Mouse (Mus musculus) embryonic facial prominence, embryonic 15.5 days (tissue): Measurements from ENCODE around the gene Fbf1. TPM values are rescaled to one million over a fixed set of nuclear protein-coding genes. Genes with fewer than 3 reads are reported as not detected.
"Not testable (repeated sequence)": the region's sequence is repeated elsewhere in the genome, so short reads cannot be mapped to it uniquely, and the experiment has no call there.

Experiments
- ATAC-seq: fragments of 200-750 bp; cut with Nextera tagmentation; 2 replicates; pipeline ENCODE4 v1.8.0; 2017; ENCODE audit warnings: low read depth, moderate TSS enrichment; ENCODE audit not compliant: insufficient number of reproducible peaks, low FRiP score, low TSS enrichment
- H3K27ac ChIP-seq: fragments of 300-500 bp; sonication (generic); replicated peaks from 2 replicates; pipeline ENCODE4 v1.5.1; 2015; ENCODE audit warnings: mild to moderate bottlenecking, inconsistent platforms
- H3K27me3 ChIP-seq: fragments of 300-500 bp; sonication (generic); 2 replicates; pipeline ENCODE4 v1.6.1; 2015; ENCODE audit warnings: inconsistent platforms
- H3K36me3 ChIP-seq: fragments of 300-500 bp; sonication (generic); 2 replicates; pipeline ENCODE4 v1.6.1; 2015; ENCODE audit warnings: mild to moderate bottlenecking, inconsistent platforms
- H3K4me1 ChIP-seq: fragments of 300-500 bp; sonication (generic); 2 replicates; pipeline ENCODE4 v1.6.1; 2015; ENCODE audit warnings: inconsistent platforms
- H3K4me2 ChIP-seq: fragments of 300-500 bp; sonication (generic); replicated peaks from 2 replicates; pipeline ENCODE4 v1.6.1; 2015; ENCODE audit warnings: mild to moderate bottlenecking, inconsistent platforms
- H3K4me3 ChIP-seq: fragments of 300-500 bp; sonication (generic); replicated peaks from 2 replicates; pipeline ENCODE4 v1.5.1; 2015; ENCODE audit warnings: mild to moderate bottlenecking, inconsistent platforms
- H3K9ac ChIP-seq: fragments of 300-500 bp; sonication (generic); 2 replicates; pipeline ENCODE4 v1.6.1; 2015; ENCODE audit warnings: inconsistent platforms
- H3K9me3 ChIP-seq: fragments of 300-500 bp; sonication (generic); replicated peaks from 2 replicates; pipeline ENCODE4 v1.6.1; 2016; ENCODE audit warnings: inconsistent platforms
- WGBS: fragments of 180-500 bp; shearing (Covaris S2); methylation state at CpG from one replicate; pipeline ENCODE4 v1.1.7; 2015; 5-methylcytosine and 5-hydroxymethylcytosine counted together
- polyA plus RNA-seq: library from polyadenylated mRNA; unstranded; fragments of >200 nt; fragmentation: Nextera tagmentation; extraction: Ambion mirVana; gene quantifications from 2 replicates; pipeline ENCODE4 v1.2.1, GENCODE M21; 2015

Fbf1 gene
- polyA plus RNA-seq, 1 experiment from 2014 or later: 44.9 TPM

- H3K9me3 ChIP-seq: no peaks in the 10 kb centered on the region
- H3K4me1 ChIP-seq: peaks cover 16% of the 10 kb centered on the region
- H3K36me3 ChIP-seq: no peaks in the 10 kb centered on the region
- WGBS: 85% methylated on average over 5 of the region's 5 CpGs
- no peak overlapping the region for H3K27ac ChIP-seq
- H3K4me2 ChIP-seq: no peak overlapping the region
- no peak for ATAC-seq
- H3K9ac ChIP-seq: no peak overlapping the region
- no peak overlapping the region for H3K4me3 ChIP-seq
- H3K27me3 ChIP-seq: no peaks in the 10 kb centered on the region
These were observed 71.5 kb downstream of the Fbf1 start for GRCm38 (mm10) chr11:116096213-116097108.

DNA sequence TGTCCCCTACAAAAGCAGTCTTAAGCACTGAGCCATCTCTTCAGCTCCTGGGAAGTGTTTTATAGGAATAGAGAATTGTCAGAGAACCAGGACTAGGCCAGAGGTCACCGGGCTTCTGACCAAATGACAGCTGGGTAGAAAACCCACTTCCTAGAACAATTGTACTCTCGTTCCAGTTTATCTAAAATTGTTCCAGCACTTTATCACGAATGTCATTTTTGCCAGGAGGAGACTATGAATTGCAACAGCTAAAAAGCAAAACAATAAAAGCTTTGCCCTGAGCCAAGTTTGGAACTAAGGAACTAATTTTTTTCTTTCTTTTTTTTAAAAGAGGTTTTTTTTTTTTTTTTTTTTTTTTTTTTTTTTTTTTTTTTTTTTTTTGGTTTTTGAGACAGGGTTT lies 72.4 kb downstream of the Fbf1 start:
- no peak overlapping the region for H3K9ac ChIP-seq
- no peaks in the 10 kb centered on the region for H3K36me3 ChIP-seq
- H3K9me3 ChIP-seq: no peaks in the 10 kb centered on the region
- 66% methylated on average over 3 of the region's 3 CpGs for WGBS
- H3K4me2 ChIP-seq: no peak overlapping the region
- H3K4me3 ChIP-seq: no peak overlapping the region
- no peak overlapping the region for H3K27ac ChIP-seq
- no peak for ATAC-seq
- H3K4me1 ChIP-seq: peaks cover 9% of the 10 kb centered on the region; the same call in 1 of the 2 replicates
- no peaks in the 10 kb centered on the region for H3K27me3 ChIP-seq

DNA sequence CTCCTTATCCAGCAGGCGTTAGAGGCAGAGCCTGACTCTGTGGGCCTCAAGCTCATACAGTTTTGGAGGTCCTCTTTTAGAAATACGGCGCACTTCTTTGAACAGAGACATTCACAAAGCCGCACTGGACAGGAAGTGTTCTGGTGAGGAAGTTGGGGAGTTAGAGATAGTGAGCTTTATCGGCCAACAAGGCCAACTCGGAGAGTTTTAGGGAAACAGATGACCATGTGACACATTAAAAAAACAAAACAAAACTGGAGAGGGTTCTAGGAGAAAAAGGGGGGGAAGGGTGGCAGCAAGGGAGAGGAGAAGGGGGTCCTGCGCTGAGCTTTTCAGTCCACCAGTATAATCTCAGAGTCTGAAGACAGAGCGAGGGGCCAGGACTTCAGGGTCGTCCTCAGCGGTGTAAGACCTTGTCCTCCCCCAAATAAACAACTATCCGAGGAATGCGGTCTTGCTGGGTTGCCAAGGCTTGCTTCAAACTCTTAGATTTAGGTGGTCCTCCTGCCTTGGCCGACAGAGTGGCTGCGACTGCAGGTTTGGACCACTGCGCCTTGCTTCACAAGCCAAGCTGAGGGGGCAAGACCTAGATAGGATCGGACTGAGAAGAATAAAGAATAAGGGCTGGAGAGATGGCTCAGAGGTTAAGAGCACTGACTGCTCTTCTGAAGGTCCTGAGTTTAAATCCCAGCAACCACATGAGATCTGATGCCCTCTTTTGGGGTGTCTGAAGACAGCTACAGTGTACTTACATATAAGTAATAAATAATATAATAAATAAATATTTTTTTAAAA lies 74.0 kb downstream of the Fbf1 start:
- Histone ChIP-seq H3K27me3 (no peaks in the 10 kb centered on the region), H3K4me1 (0 out of 2 replicates have a peak, but pooled peaks cover 2% of the 10 kb centered on the region), H3K4me3 (no peak overlapping the region), H3K4me2 (no peak overlapping the region), H3K36me3 (no peaks in the 10 kb centered on the region), H3K9me3 (no peaks in the 10 kb centered on the region), H3K9ac (no peak overlapping the region), H3K27ac (no peak overlapping the region)
- WGBS: 57% methylated on average over 16 of the region's 16 CpGs
- ATAC-seq: no peak

GRCm38 (mm10) chr11:116092959-116093358 lies 75.0 kb downstream of the Fbf1 start:
- not testable (repeated sequence) for H3K27me3 ChIP-seq, H3K9me3 ChIP-seq, H3K4me1 ChIP-seq, H3K4me3 ChIP-seq, H3K27ac ChIP-seq, H3K4me2 ChIP-seq, H3K36me3 ChIP-seq, H3K9ac ChIP-seq, ATAC-seq
- WGBS: 90% methylated on average over 6 of the region's 6 CpGs

Other genes starting within 250 kb of the Fbf1 start
- gene Sap30bp, start 234.9 kb downstream of the Fbf1 start, polyA plus RNA-seq: 32.9 and 38.1 TPM in 2 replicates
- gene Recql5, start 234.7 kb downstream of the Fbf1 start, polyA plus RNA-seq: 21.4 and 23.9 TPM in 2 replicates
- 21.1 and 21.5 TPM in 2 replicates for gene Itgb4, start 193.5 kb downstream of the Fbf1 start, polyA plus RNA-seq
- gene Galk1, start 155.4 kb downstream of the Fbf1 start, polyA plus RNA-seq: 173 and 176 TPM in 2 replicates
- 1,738 and 1,786 TPM in 2 replicates for gene H3f3b, start 140.2 kb downstream of the Fbf1 start, polyA plus RNA-seq
- gene Unk, start 137.8 kb downstream of the Fbf1 start, polyA plus RNA-seq: 36.8 and 42.2 TPM in 2 replicates
- 4.3 and 4.8 TPM in 2 replicates for gene Unc13d, start 90.2 kb downstream of the Fbf1 start, polyA plus RNA-seq
- gene Wbp2, start 81.2 kb downstream of the Fbf1 start, polyA plus RNA-seq: 68.6 and 90.8 TPM in 2 replicates
- gene Trim47, start 41.0 kb downstream of the Fbf1 start, polyA plus RNA-seq: 25.1 and 27.6 TPM in 2 replicates
- gene Trim65, start 37.0 kb downstream of the Fbf1 start, polyA plus RNA-seq: 5.2 and 6.1 TPM in 2 replicates
- gene Mrpl38, start 29.3 kb downstream of the Fbf1 start, polyA plus RNA-seq: 86.9 and 93.7 TPM in 2 replicates
- 81.0 and 86.7 TPM in 2 replicates for gene Ten1, start 30.7 kb upstream of the Fbf1 start, polyA plus RNA-seq
- 29.1 and 31.1 TPM in 2 replicates for gene Acox1, start 30.9 kb upstream of the Fbf1 start, polyA plus RNA-seq
- 28.1 and 28.5 TPM in 2 replicates for gene Evpl, start 69.9 kb upstream of the Fbf1 start, polyA plus RNA-seq
- gene Srp68, start 106.1 kb upstream of the Fbf1 start, polyA plus RNA-seq: 101 and 103 TPM in 2 replicates
- 0.27 and 0.47 TPM in 2 replicates for gene Galr2, start 112.8 kb upstream of the Fbf1 start, polyA plus RNA-seq
- gene Exoc7, start 139.1 kb upstream of the Fbf1 start, polyA plus RNA-seq: 67.5 and 68.8 TPM in 2 replicates
- gene Foxj1, start 167.2 kb upstream of the Fbf1 start, polyA plus RNA-seq: 30.6 and 69.8 TPM in 2 replicates
- 15.7 and 17.0 TPM in 2 replicates for gene Rnf157, start 244.9 kb upstream of the Fbf1 start, polyA plus RNA-seq